Mouse (Mus musculus): Measurements from ENCODE around the gene Rac1.

DNA sequence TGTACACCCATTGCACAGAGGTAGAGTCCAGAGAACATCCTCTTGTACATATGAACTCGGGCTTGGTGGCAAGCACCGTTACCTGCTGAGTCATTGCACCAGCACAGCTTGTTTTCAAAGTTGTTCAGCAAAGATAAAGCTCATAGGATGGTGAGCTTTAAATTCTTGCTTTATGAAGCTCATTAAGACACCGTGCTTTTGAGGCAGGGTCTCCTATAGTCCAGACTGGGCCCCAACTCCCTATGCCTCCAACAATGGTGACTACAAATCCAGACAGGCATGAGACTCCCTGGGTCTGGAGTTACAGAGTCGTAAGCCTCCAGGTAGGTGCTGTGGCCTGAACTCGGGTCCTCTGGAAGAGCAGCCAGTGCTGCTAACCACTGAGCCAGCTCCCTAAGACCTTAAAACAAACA, 39.4 kb upstream of the Rac1 start:
- TF ChIP-seq CTCF (IDR thresholded peaks at IDR 0.05) (no peak), EP300 (IDR thresholded peaks at IDR 0.05) (no peak)

All from lung, postnatal 0 days (tissue).